Mouse (Mus musculus): ENCODE measurements around the gene Pogz.
"Not testable (repeated sequence)": the region's sequence is repeated elsewhere in the genome, so short reads cannot be mapped to it uniquely, and the experiment has no call there.

Gene Pogz

DNA sequence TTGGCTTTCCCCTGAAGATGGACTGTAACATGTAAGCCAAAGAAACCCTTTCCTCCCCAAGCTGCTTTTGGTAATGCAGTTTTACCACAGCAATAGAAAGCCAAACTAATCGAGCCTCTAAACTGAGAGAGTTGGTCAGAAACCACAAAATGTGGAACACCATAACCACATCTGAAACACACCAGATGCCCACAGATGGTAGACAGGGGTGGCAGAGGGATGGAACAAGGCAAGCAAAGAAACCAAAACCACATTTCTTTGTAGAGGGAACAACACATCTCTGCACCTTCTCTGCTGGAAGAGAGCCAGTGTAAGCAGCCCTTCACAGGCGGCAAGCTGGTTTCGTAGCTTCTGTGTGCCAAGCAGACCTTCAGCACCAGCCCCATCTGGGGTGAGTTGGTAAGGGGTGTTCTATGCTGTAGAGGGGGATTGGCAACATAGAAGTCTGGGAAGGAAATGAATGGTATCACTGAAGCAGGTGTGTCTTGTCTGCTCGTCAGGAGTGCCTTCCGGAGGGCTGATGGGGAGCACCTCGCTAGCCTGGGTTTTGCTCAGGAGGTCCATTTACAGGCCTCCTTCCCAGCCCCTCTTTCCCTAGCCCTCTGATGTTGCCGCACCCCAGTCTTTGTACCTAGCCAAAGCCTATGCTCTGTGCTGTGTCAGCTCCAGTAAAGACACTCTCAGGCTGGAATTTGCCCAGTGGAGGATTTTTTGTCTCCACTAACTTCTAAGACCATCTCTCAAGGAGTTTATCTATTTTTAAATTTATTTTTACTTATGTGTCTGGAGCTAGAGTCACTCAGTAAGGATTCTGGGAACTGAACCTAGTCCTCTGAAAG, 78.8 kb downstream of the Pogz start:
- DNase-seq (ENCODE audit: low spot score in 2 of 2), result no peak

DNA sequence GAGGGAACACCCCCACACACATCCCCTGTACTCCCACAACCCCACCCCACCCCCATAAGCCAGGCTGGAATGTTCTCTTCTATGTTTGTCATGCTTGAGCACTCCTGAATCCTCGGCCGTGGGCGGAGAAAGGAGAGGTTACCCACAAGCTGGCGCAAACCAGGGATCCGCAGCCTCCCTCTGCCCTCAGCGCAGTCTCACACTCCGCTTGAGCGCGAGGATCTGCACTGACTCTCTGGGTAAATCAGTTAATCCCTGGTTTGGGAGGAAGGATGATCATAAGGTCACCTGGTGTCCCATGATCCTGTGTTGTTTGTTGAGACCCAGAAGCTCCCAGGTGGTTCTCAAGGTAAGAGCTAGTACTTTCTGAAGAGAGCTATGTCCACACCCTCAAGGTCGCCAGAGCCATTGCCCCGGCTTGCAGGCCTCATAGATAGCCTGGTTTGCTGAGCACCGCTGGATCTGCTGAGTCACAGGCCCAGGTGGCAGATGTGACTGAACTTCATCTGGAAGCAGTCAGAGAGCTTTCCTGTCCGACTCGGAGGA, 80.5 kb downstream of the Pogz start:
- DNase-seq (ENCODE audit: low spot score in 2 of 2), result peak; percentile 43 to 57

DNA sequence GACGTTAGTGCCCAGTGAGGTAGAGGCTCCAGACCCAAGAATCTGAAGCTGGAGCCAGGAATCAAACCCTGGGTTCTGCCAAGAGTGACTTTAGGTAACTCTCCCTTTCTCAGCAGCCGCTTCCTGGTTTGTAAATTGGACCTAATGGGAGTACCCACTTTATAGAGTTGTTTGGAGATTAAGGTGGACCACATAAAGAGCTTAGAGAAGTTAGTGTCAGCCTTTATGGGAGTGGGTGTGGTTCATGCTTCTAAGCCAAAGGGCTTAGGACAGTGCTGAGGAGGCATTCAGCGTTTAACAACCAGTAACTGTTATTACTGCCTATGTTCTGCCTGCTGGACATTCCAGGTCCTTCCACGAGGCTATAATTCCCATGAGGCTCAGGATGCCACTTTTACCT, 81.5 kb downstream of the Pogz start:
- no peak for DNase-seq (ENCODE audit: low spot score in 2 of 2)

DNA sequence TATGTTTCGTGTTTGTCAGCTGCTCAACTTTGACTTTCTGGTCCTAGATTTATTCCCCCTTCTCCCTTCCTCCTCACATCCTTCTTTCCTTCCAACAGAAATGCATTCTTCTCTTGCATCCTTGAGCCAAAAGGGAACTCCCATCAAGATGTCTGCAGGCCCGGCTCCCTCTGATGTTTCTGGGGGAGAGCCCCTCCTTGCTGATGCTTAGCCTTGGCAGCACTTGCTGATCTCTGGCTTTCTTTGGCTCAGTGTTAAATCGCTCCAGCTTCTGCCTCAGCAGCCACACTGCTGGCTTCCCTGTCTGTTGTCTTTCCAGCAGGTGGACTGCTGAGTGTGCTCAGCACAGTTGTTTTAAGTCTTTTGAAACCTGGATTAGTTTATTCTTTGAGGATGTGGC, 83.7 kb downstream of the Pogz start:
- DNase-seq (ENCODE audit: low spot score in 2 of 2), result no peak

DNA sequence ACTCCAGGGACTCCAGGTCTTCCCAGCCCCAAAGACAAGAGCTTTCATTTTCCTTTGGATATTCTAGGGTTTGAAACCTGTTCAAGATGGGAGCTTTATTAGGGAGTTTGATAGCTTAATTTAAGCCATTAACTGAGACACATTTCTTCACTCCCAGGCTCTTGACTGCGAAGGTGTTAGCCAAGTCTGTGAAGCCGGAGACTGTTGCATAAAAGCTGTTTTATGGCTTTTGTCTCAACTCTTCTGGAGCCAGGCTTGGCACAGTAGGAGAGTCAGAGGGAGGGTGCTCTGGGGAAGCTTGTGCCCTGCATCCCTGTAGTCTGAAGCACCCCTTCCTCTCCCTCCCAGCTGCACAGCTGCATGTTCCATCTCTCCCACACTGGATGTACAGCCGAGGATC, 85.0 kb downstream of the Pogz start:
- no peak for DNase-seq (ENCODE audit: low spot score in 2 of 2)

DNA sequence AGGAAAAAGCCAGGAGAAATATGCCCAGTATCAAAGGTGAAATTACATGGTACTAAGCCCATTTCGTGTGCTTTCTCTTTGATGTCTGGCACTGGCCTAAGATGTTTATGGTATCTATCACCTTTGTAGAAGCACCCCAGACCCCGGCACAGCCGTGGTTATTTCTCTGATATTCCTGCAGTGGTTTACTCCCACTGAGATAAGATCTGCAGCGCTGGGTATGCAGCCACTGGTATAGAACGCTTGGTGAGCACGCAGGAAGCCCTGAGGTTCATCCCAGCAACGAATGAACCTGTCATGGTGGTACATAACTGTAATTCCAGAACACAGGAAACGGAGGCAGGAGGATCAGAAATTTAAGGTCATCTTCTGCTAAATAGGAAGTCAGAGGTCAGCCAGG, 87.3 kb downstream of the Pogz start:
- no peak for DNase-seq (ENCODE audit: low spot score in 2 of 2)

DNA sequence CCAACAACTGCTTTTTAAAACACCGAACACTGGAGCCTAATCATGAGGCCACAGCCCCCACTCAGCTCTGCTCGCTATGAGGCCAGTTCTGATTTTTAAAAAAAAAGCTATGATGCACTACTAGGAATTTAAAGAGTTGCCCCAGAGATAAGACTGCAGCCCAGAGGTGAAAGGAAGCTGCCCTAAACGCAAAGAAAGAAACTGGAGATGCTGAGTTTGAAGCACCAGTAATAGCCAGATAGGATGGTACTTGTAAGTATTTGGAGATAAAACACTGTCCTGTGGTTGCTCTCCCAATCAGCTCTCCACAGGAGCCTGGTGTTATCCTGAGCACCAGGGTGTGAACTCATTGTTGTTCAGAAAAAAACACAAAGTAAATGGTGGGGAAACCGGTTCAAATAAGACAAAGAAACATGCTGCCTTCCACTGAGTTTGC, 89.0 kb downstream of the Pogz start:
- not testable (repeated sequence) for DNase-seq (ENCODE audit: low spot score in 2 of 2)

DNA sequence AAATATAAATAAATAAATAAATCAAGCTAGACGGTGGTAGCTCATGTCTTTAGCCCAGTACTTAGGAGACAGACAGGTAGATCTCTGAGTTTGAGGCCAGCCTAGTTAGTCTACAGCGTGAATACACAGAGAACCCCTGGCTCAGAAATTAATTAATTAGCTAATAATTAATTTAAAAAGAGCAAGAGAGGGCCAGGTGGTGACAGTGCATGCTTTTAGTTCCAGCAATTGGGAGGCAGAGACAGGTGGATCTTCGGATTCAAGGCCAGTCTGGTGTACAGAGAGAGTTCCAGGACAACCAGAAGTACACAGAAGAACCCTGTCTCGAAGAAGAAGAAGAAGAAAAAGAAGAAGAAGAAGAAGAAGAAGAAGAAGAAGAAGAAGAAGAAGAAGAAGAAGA, 91.6 kb downstream of the Pogz start:
- not testable (repeated sequence) for DNase-seq (ENCODE audit: low spot score in 2 of 2)

DNA sequence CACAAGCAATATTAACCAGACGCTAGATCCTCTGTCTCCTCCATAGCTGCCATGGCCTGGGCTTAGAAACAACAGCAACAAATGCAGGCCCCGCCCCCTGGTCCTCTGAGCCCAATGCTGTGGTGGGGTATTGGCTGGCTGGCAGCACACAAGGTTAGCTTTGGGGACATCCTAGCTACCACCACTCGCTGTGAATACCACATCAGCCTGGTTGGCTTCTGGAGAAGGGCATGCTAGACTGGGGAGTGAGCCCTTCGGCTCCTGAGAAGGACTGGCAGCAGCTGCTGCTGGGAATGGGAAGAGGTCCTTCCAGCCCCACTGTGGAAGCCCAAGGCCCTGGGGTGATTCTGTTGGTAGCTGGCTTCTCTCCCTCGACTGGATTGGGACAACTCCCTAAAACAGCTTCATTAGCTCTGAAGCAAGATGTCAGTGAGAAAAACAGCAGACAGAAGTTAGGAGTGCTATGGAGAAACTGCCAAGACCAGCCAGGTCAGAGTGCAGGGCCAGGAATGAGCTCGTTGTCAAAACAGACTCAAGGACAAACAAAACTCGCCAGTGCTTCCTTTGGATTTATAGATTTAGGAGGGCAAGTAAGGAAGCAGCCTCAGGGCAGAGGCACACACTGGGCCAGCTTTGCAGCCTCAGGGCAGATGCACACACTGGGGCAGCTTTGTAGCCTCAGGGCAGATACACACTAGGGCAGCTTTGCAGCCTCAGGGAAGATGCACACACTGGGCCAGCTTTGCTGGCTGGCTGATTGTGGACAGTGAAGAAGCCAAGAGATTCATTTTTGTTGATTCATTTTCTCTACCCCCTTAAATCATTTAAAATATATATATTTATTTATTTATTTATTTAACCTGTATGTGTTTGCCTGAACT, 93.3 kb downstream of the Pogz start:
- DNase-seq (ENCODE audit: low spot score in 2 of 2), result not testable (repeated sequence)

DNA sequence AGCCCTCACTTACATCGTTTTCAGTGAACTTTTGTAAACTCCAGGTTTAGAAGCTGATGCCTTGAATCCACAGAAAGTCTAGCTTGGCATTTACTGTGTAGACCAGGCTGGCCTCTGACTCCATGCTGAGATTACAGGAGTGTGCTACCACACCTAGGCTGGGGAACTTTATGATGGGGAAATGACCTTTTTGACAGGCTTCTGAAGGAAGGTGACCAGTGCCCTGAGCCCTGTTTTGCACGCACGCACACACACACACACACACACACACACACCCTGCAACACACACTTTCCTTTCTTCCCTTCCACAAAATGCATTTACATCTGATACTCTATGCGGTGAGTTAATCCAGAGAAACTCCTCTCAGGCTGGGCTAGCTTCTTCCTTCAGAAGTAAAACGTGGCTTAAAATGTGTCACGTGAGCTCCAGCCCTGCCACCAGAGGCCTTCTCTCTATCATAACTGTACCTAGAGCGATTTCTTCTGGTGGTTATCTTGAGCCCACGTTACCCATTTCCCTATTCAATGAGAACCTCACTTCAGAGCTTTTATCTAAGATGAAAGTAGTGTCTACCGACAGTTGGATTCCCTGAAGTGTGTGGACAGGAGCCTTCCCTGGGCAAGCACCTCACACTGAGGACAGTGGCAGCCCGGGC, 94.2 kb downstream of the Pogz start:
- not testable (repeated sequence) for DNase-seq (ENCODE audit: low spot score in 2 of 2)

All from right cerebral cortex, postnatal 10 days (tissue).